Mouse (Mus musculus) liver, embryonic 14.5 days (tissue): ENCODE results near the gene Tmem104. TPM values are rescaled to one million over a fixed set of nuclear protein-coding genes. Genes with fewer than 3 reads are reported as not detected.

Experiments used
- ATAC-seq: fragments of 200-750 bp; cut with Nextera tagmentation; 2 replicates; pipeline ENCODE4 v1.8.0; 2017; ENCODE audit warnings: moderate number of reproducible peaks, mild to moderate bottlenecking, moderate library complexity; ENCODE audit not compliant: insufficient read depth
- DNase-seq, 3 experiments: peaks; one replicate each; pipeline ENCODE4 v3.0.0-alpha.2; 2012 to 2013; ENCODE audit warnings: low read depth in 3 of 3, low spot score in 3 of 3
- H3K27ac ChIP-seq: fragments of 300-500 bp; sonication (generic); 2 replicates; pipeline ENCODE4 v1.5.1; 2014; ENCODE audit warnings: moderate library complexity, mild to moderate bottlenecking, control low read depth, inconsistent platforms
- H3K27me3 ChIP-seq: fragments of 300-500 bp; sonication (generic); 2 replicates; pipeline ENCODE4 v1.6.1; 2014; ENCODE audit warnings: mild to moderate bottlenecking, low read length, moderate library complexity; ENCODE audit not compliant: control insufficient read depth, insufficient read depth
- H3K36me3 ChIP-seq: fragments of 300-500 bp; sonication (generic); replicated peaks from 2 replicates; pipeline ENCODE4 v1.6.1; 2014; ENCODE audit warnings: low read depth; ENCODE audit not compliant: control insufficient read depth, insufficient read depth
- H3K4me1 ChIP-seq, 2 experiments: fragments of 200-500 bp in 1 of 2; fragments of 300-500 bp in 1 of 2; sonication (generic) in 1 of 2; replicated peaks; 2 replicates each; pipeline ENCODE4 v1.6.1; 2012 to 2014; ENCODE audit warnings: antibody characterized with exemption in 1 of 2, inconsistent platforms in 1 of 2, low read length in 1 of 2; ENCODE audit not compliant: control insufficient read depth in 2 of 2, insufficient read depth in 2 of 2
- H3K4me2 ChIP-seq: fragments of 300-500 bp; sonication (generic); 2 replicates; pipeline ENCODE4 v1.6.1; 2014; ENCODE audit warnings: low read depth, mild to moderate bottlenecking, control low read depth, moderate library complexity
- H3K4me3 ChIP-seq, 2 experiments: fragments of 200-500 bp in 1 of 2; fragments of 300-500 bp in 1 of 2; sonication (generic) in 1 of 2; 2 replicates each; pipeline ENCODE4 v1.5.1; 2012 to 2014; ENCODE audit warnings: low read depth in 2 of 2, low read length in 2 of 2, mild to moderate bottlenecking in 2 of 2, control low read depth in 1 of 2, inconsistent platforms in 1 of 2, moderate library complexity in 1 of 2; ENCODE audit not compliant: insufficient read depth in 1 of 2
- H3K9ac ChIP-seq: fragments of 300-500 bp; sonication (generic); replicated peaks from 2 replicates; pipeline ENCODE4 v1.6.1; 2014; ENCODE audit warnings: mild to moderate bottlenecking, control low read depth, moderate library complexity
- H3K9me3 ChIP-seq: fragments of 300-500 bp; sonication (generic); 2 replicates; pipeline ENCODE4 v1.6.1; 2016; ENCODE audit warnings: low read length, mixed read lengths; ENCODE audit not compliant: control insufficient read depth
- CTCF ChIP-seq: IDR thresholded peaks from 2 replicates; pipeline ENCODE4 v1.5.1; 2016; ENCODE audit warnings: antibody characterized with exemption, low read depth, control low read depth
- EP300 ChIP-seq: IDR thresholded peaks from 2 replicates; pipeline ENCODE4 v1.6.1; 2016; ENCODE audit warnings: antibody characterized with exemption, low read depth
- WGBS: fragments of 180-500 bp; shearing (Covaris S2); extraction: QIAGEN DNeasy Blood & Tissue Kit; methylation state at CpG from one replicate; pipeline ENCODE4 v1.1.7; 2014; ENCODE audit not compliant: insufficient replicate concordance; 5-methylcytosine and 5-hydroxymethylcytosine counted together
- polyA plus RNA-seq, 2 experiments: library from polyadenylated mRNA; depleted of rRNA in 1 of 2; stranded (reverse) in 1 of 2; unstranded in 1 of 2; fragments of >200 nt; fragmentation: Nextera tagmentation in 1 of 2; extraction: Ambion mirVana in 1 of 2; gene quantifications; 2 replicates each; pipeline versions ENCODE4 v1.2.1 to v1.2.3; 2012 to 2014

The Tmem104 gene
- polyA plus RNA-seq, 2 experiments, result 1.7 to 4.0 TPM

- H3K9me3 ChIP-seq, result no peaks in the 10 kb centered on the region
- ATAC-seq (no peak), DNase-seq (no peak)
- TF ChIP-seq EP300, result no peak
- TF ChIP-seq CTCF, result no peak
- no peak overlapping the region for H3K4me2 ChIP-seq
- H3K27me3 ChIP-seq, result no peaks in the 10 kb centered on the region
- H3K9ac ChIP-seq, result no peak overlapping the region
- no peak overlapping the region for H3K27ac ChIP-seq
- no peaks in the 10 kb centered on the region for H3K36me3 ChIP-seq
- 61% methylated on average over 19 of the region's 19 CpGs for WGBS
- H3K4me1 ChIP-seq, result peaks cover 0 to 5% of the 10 kb centered on the region in 2 experiments; a peak in 2 of 4 replicates
- no peak overlapping the region for H3K4me3 ChIP-seq
Observed at GRCm38 (mm10) chr11:115286201-115286993, 99.1 kb downstream of the Tmem104 start.

- TF ChIP-seq EP300 (no peak), CTCF (no peak)
- DNase-seq (no peak), ATAC-seq (no peak)
- Histone ChIP-seq H3K27me3 (no peaks in the 10 kb centered on the region), H3K4me1 (peaks cover 0 to 7% of the 10 kb centered on the region in 2 experiments; a peak in 2 of 4 replicates), H3K27ac (no peak overlapping the region), H3K4me2 (no peak overlapping the region), H3K36me3 (no peaks in the 10 kb centered on the region), H3K9ac (no peak overlapping the region), H3K9me3 (no peaks in the 10 kb centered on the region), H3K4me3 (no peak overlapping the region)
- 61% methylated on average over 5 of the region's 5 CpGs for WGBS
Observed at GRCm38 (mm10) chr11:115287386-115287785, 100.1 kb downstream of the Tmem104 start.

GRCm38 (mm10) chr11:115288305-115288704 is 101.0 kb downstream of the Tmem104 start:
- 61% methylated on average over 2 of the region's 2 CpGs for WGBS
- TF ChIP-seq CTCF (no peak), EP300 (no peak)
- H3K9me3 ChIP-seq, result no peaks in the 10 kb centered on the region
- H3K27me3 ChIP-seq, result no peaks in the 10 kb centered on the region
- no peak for DNase-seq
- H3K4me1 ChIP-seq, result peaks cover 0 to 7% of the 10 kb centered on the region in 2 experiments; a peak in 2 of 4 replicates
- no peak overlapping the region for H3K4me2 ChIP-seq
- no peaks in the 10 kb centered on the region for H3K36me3 ChIP-seq
- H3K4me3 ChIP-seq, result no peak overlapping the region
- no peak overlapping the region for H3K9ac ChIP-seq
- no peak for ATAC-seq
- no peak overlapping the region for H3K27ac ChIP-seq

- DNase-seq (no peak), ATAC-seq (no peak)
- H3K4me3 ChIP-seq, result no peak overlapping the region
- H3K9ac ChIP-seq, result no peak overlapping the region
- no peak overlapping the region for H3K27ac ChIP-seq
- peaks cover 0 to 7% of the 10 kb centered on the region in 2 experiments; a peak in 2 of 4 replicates for H3K4me1 ChIP-seq
- TF ChIP-seq CTCF (no peak), EP300 (no peak)
- H3K9me3 ChIP-seq, result no peaks in the 10 kb centered on the region
- no peak overlapping the region for H3K4me2 ChIP-seq
- 59% methylated on average over 8 of the region's 8 CpGs for WGBS
- H3K36me3 ChIP-seq, result no peaks in the 10 kb centered on the region
- H3K27me3 ChIP-seq, result no peaks in the 10 kb centered on the region
Observed at GRCm38 (mm10) chr11:115289885-115290284, 102.6 kb downstream of the Tmem104 start.

GRCm38 (mm10) chr11:115290314-115290713 is 103.0 kb downstream of the Tmem104 start:
- no peak for DNase-seq
- 50% methylated on average over 1 of the region's 1 CpGs for WGBS
- no peaks in the 10 kb centered on the region for H3K36me3 ChIP-seq
- TF ChIP-seq EP300 (no peak), CTCF (no peak)
- no peaks in the 10 kb centered on the region for H3K9me3 ChIP-seq
- H3K9ac ChIP-seq, result no peak overlapping the region
- H3K27ac ChIP-seq, result no peak overlapping the region
- ATAC-seq, result no peak
- H3K27me3 ChIP-seq, result no peaks in the 10 kb centered on the region
- no peak overlapping the region for H3K4me2 ChIP-seq
- H3K4me3 ChIP-seq, result no peak overlapping the region
- peaks cover 0 to 7% of the 10 kb centered on the region in 2 experiments; a peak in 2 of 4 replicates for H3K4me1 ChIP-seq
